Mouse (Mus musculus) heart, postnatal 14 days (tissue): ENCODE data around the gene Trp53. TPM values are rescaled to one million over a fixed set of nuclear protein-coding genes. Genes with fewer than 3 reads are reported as not detected.
"Not testable (repeated sequence)": the region's sequence is repeated elsewhere in the genome, so short reads cannot be mapped to it uniquely, and the experiment has no call there.

Source experiments
- DNase-seq, 2 experiments: peaks; one replicate each; pipeline ENCODE4 v3.0.0; 2021 to 2022
- intact Hi-C: fragments of 180-260 bp; cut with DNase I; formaldehyde crosslinking; loops from one replicate; pipeline ENCODE4 v1.15.1; 2025
- long read RNA-seq, 2 experiments: library from polyadenylated mRNA; stranded (forward); transcript quantifications; one replicate each; pipeline ENCODE4 v2.0.0; 2021
- total RNA-seq, 2 experiments: library from RNA; stranded (reverse); gene quantifications; 2 replicates each; pipeline ENCODE4 v1.2.3; 2021

Trp53 gene
- 10 to 100 TPM; 22.1 to 27.3 TPM for total RNA-seq
- long read RNA-seq, experiment 1, transcript Trp53-203 (11 exons, 1,771 nt), result major isoform, 38 of 54 reads
- long read RNA-seq, experiment 1, transcript Trp53-206 (11 exons, 1,867 nt), result minor isoform, 7 of 54 reads
- long read RNA-seq, experiment 1, partial matches to known transcripts, result 4 of 54 reads
- long read RNA-seq, experiment 1, other reads (novel, unspliced or antisense), result 5 of 54 reads
- long read RNA-seq, experiment 2, transcript Trp53-203 (11 exons, 1,771 nt), result major isoform, 44 of 51 reads
- long read RNA-seq, experiment 2, partial matches to known transcripts, result 2 of 51 reads
- long read RNA-seq, experiment 2, other reads (novel, unspliced or antisense), result 3 of 51 reads

DNA sequence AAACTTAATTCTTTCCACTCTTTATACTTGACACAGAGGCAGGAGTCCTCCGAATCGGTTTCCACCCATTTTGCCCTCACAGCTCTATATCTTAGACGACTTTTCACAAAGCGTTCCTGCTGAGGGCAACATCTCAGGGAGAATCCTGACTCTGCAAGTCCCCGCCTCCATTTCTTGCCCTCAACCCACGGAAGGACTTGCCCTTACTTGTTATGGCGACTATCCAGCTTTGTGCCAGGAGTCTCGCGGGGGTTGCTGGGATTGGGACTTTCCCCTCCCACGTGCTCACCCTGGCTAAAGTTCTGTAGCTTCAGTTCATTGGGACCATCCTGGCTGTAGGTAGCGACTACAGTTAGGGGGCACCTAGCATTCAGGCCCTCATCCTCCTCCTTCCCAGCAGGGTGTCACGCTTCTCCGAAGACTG is at the start of gene Trp53, which contains the start of gene Wrap53:
Gene Trp53 (plus strand): TSS at position 269 of the 424 bp plus-strand sequence.
Gene Wrap53 (minus strand): TSS at position 165 of the 424 bp plus-strand sequence.
- peak; percentile 84 to 90 for DNase-seq
- intact Hi-C loops, result loop anchor here (2.0 kb wide), 1 partner anchor 25 kb away; the partner anchor contains the start of gene Atp1b2

DNA sequence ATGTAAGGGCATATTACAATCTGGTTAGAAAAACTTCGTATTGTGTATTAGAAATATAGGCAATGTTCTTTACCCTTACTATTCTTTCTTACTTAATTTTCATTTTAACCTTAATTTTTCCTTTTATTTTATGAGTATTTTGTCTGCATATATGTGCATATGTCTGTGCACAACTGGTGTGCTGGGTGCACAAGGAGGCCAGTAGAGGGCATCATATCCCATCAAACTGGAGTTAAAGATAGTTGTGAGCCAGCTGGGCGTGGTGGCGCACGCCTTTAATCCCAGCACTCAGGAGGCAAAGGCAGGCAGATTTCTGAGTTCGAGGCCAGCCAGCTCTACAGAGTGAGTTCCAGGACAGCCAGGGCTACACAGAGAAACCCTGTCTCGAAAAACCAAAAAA is 49.4 kb upstream of the Trp53 start:
- intact Hi-C loops, DNase-seq: not testable (repeated sequence)

GRCm38 (mm10) chr11:69532480-69533150 is 47.5 kb upstream of the Trp53 start:
- intact Hi-C loops, result no loop called here
- no peak for DNase-seq

DNA sequence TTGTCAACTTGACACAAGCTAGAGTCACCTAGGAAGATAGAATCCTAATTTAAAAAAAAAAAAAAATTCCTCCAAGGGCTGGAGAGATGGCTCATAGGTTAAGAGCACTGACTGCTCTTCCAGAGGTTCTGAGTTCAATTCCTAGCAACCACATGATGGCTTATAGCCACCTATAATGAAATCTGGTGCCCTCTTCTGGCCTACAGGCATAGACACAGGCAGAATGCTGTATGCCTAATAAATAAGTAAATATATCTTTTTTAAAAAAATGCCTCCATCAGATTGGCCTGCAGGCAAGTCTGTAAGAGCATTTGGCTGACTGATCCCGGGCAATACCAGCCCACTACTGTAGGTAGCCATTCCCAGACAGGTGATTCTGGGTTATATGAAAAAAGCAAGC is 45.2 kb upstream of the Trp53 start:
- intact Hi-C loops, result no loop called here
- no peak for DNase-seq

- intact Hi-C loops, result no loop called here
- no peak for DNase-seq
These were observed 39.5 kb upstream of the Trp53 start for GRCm38 (mm10) chr11:69540700-69541099.

DNA sequence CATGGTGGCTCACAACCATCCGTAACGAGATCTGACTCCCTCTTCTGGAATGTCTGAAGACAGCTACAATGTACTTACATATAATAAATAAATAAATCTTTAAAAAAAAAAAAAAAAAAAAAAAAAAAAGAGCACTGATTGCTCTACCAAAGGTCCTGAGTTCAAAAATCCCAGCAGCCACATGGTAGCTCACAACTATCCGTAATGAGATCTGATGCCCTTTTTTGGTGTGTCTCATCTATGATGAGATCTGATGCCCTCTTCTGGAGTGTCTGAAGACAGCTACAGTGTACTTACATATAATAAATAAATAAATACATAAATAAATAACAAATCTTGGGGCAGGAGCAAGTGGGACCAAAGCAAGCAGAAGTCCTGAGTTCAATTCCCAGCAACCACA is 38.4 kb upstream of the Trp53 start:
- intact Hi-C loops, DNase-seq: not testable (repeated sequence)

DNA sequence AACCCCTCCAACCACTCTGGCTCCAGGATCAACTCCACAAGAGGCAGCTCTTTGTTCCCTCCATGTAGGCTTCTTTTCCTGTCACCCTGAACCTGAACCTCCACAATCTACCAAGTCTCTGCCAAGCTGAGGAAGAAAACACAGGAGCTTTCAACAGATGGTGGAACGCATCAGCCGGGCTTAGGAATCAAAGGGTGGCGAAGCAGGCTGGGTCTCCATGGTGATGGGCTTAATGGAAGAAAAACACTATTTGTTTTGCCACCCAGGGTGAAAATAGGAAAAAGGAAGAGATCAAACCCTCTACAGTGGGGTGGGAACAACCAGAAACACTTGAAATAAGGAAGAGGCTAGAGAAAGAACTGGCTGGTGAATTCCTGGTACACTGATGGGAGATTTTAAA is 36.6 kb upstream of the Trp53 start:
- intact Hi-C loops, result no loop called here
- no peak for DNase-seq

GRCm38 (mm10) chr11:69545957-69546356 is 34.2 kb upstream of the Trp53 start:
- intact Hi-C loops, result loop anchor here (2.0 kb wide), 2 partner anchors 29 to 69 kb away; no protein-coding TSS in a partner anchor
- no peak for DNase-seq

GRCm38 (mm10) chr11:69546423-69547053 is 33.6 kb upstream of the Trp53 start:
- DNase-seq, result peak; percentile 74 to 83
- intact Hi-C loops, result loop anchor here (2.0 kb wide), 2 partner anchors 28 to 68 kb away; no protein-coding TSS in a partner anchor

GRCm38 (mm10) chr11:69547071-69547470 is 33.1 kb upstream of the Trp53 start:
- peak; percentile 33 to 54 for DNase-seq
- intact Hi-C loops, result loop anchor here (2.0 kb wide), 2 partner anchors 28 to 68 kb away; no protein-coding TSS in a partner anchor

DNA sequence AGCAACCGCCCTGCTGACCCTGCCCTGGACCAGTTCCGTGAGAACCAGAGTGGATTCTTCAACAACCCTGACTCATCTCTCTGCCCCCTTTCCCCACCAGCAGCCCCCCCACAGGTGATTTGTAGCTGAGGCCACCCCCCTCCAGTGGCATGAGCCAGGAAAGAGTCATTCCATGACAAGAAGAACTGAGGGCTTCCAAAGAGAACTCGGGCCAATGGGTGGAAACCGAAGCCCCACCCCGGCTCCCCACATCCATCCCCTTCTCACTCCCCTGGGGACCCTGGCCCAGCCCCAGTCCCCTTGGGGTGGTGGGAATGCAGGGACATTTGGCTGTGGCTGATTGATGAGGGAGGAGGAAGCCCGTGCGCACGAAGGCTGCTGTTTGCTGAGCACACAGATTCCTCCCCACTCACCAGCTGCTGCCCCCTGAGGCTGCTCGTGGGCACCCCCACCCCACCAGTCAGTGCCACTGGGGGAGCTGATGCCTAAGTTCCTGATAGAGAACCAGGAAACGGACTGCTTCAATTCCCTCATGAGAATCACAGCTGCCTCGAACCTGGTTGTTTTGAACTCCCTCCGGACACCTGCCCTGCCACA is 31.0 kb upstream of the Trp53 start, which contains the start of gene Dnah2:
Gene Dnah2 (minus strand): TSS at position 51 of the 597 bp plus-strand sequence.
- intact Hi-C loops, result no loop called here
- no peak for DNase-seq

GRCm38 (mm10) chr11:69551310-69551709 is 28.8 kb upstream of the Trp53 start:
- intact Hi-C loops, result no loop called here
- DNase-seq, result no peak

DNA sequence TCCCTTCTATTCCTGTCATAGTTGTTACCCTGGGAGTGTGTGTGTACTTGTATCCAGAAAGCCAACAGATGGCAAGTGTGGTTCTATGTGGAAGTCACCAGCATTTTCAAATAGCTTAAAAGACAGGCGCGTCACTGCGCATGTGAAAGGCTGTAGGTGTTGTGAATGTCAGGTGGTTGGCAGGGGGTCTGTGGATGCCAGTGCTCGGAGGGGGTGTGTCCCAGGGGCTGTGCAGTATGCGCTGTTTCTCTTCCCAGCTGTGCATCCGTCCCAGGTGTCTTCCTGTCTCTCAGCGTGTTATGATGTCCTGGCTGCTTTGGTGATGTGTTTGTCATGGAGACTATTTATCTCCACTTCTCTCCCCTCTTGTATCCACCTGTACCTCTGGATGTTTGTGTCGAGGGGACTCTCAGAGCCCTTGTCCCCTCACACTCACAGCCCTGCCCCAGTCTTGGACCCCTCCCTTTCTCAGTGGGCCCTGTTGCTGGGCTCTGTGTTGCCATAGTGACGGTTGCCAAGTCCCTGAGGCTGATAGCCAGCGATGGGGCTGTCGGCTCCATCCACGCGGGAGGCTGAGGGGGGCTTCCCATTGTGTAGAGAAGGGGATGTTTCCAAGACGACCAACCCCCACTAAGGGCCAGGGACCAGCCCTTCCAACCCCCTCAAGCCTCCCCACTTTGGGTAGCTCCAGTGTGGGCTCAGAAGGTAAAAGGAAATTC is 27.4 kb upstream of the Trp53 start:
- intact Hi-C loops, result no loop called here
- no peak for DNase-seq

- no peak for DNase-seq
- intact Hi-C loops, result no loop called here
These were observed 26.8 kb upstream of the Trp53 start for GRCm38 (mm10) chr11:69553341-69553721.

DNA sequence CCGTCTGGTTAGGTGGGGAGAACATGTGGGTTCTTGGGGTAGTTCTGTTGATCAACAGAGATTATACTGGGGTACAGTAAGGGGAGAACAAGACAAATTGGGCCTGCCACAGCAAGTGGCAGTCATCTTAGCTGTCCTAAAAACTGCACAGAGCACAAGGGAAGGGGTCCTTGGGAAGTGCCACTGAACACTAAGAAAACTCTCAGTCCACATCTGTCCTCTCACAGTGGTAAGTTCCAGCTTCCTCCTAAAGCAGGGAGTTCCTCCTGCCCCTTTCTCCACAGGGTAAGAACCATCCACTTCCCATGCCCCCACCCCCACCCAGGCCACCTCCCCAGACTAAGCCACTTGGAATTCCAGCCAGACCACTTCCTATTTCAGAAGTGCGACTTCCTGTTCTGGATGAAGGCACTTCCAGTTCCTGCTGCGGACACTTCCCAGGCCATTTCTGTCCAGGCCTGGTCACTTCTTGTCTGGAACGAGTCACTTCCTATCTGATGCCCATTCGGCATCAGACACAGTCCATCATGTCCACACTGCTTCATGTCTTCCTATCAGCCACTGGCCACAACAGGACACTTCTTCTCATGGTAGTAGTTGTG is 25.5 kb upstream of the Trp53 start:
- DNase-seq, result no peak
- intact Hi-C loops, result no loop called here

DNA sequence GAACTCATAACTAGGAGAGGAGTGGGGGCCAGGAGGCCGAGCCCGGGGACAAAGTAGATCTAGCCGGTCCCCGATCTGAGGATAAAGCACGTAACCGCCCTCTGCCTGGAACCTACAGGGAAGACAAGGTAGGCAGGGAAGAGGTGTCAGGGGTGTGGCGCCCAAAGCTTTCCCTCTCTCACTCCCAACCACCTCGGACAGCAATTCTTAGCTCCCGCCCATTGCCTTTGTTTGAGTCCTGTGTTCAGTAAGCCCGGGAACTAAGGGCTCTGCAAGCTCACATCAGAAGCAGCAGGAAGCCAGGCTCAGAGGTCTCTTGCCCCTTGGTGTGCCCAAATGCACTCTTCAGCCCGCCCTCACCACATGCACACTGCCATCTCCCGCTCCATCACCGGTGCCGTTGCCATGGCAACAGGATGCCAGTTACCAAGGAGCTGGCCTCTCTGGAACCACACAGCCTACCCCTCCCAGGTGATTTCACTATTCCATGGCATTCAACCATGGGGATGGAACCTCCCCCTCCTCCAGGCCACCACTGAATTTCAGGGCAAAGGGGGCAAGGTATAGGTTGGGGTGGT is 22.7 kb upstream of the Trp53 start:
- intact Hi-C loops, result no loop called here
- no peak for DNase-seq

DNA sequence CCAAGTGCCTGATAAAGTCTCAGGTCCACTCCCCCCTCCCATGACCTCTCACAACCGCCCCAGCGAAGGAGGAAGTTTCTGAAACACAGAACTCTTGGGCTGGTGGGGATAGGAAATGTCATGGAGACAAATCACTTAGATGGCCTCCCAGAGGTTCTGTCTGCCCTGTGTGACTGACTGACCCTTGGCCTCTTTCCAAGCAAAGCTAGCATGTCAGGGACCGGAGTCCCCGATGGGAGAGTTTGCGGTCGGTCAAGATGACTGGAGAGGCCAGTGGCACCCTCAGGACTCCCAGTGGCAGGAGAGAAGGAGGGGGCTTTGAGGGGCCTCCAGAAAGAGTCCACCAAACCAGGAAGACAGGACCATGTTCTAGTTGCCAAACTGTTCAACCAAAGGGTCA is 21.4 kb upstream of the Trp53 start:
- intact Hi-C loops, result no loop called here

DNA sequence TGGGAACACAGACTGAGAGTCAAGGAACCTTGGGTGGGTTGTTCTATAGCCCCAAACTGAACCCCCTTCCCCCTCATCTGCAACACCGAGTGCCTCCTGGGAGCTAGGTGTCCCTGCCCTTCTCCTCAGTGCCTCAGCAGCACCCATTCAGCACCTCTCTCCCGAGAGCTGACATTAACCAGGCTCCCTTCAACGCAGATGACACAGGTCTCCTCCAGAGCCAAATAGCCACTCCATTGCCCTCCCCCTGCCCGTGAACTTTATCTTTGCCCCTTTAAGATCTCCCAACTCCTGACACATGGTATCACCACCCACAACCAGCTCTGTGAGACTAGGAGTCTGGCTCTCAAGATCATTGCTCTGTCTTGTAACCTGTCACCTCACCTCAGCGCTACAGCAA is 21.0 kb upstream of the Trp53 start:
- intact Hi-C loops, result no loop called here
- peak; percentile 35 to 60 for DNase-seq

More for the DNA sequence above, 21.4 kb upstream of the Trp53 start:
- DNase-seq, result no peak
